Mouse (Mus musculus) adrenal gland, adult (tissue): ENCODE data around the gene Pdgfc.
"Not testable (repeated sequence)": the region's sequence is repeated elsewhere in the genome, so short reads cannot be mapped to it uniquely, and the experiment has no call there.

Source experiments
- DNase-seq, 2 experiments: peaks; one replicate each; pipeline ENCODE4 v3.0.0; 2022 to 2023; ENCODE audit warnings: low spot score in 1 of 2; ENCODE audit not compliant: inconsistent age in 2 of 2

The Pdgfc gene

DNA sequence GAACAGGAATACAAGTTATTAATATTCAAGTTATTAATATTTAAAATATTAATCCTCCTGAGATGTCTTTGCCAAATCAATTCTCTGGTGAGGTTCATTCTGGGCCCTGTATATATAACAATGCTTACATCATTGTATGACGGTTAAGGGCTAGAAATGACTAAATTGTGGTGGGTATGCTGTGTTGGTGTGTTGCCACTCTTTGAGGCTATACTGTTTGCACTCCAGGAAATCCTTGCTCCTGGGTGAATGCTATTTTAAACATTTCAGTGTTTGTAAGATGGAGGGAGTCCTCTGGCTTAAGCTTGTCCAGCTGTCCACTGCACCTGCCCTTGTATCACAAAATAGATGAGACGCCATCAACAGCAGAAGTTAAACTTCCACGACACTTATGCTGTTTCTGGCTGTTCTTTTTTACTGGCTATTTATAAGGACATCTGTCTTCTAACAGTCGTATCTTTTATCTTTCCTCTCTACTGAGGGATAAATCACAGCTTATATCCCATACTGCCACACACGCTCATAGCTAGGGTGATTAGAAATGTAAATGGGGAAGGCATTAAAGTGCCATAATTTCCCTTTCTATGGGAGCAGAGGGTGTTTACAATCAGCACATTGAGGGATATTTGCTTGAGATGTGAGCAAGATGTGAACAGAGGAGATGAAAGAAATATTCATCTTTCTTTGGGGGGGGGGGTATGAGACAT, 9.3 kb downstream of the Pdgfc start:
- no peak for DNase-seq

DNA sequence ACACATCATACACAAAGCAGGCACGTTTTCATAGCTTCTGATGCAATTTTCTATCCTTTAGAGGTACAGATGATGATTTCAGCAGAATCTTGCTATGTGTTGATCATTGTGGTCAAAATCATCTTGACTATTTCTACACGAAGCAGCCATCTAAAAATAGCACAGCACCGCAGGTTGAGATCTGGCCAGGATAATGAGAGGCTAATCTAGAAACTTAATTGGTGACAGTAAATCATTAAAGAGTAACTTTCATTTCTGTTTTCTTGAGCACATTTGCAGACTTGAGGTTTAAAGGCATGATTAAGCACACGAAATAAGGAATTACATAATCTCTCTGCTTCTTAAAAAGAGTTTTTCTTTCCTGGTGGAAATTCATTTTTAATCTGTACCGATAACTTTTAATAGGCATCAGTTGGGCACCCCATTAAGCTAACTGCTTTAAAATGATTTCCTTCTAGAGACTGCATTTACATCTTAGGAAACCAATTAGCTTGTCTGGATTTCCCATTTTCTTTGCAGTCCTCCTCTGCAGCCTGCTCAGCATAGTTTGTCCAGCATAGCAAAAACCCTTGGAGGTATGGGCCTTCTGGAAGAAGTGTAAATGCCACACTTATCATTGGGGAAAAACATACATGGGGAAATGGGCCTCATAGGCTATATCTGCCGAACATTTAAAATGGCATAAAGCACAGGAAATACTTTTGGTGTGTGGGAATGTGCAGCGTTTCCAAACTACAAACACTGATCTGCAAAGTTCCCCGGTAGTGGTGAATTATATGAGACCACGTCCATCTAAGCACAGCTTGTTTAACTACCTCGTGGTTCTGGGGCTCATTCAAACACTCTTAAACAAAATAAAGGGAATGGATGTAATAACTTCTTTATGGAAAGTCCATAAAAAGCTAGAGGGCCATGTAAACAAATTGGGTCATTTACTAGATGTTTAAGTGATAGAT, 10.7 kb downstream of the Pdgfc start:
- DNase-seq = no peak

DNA sequence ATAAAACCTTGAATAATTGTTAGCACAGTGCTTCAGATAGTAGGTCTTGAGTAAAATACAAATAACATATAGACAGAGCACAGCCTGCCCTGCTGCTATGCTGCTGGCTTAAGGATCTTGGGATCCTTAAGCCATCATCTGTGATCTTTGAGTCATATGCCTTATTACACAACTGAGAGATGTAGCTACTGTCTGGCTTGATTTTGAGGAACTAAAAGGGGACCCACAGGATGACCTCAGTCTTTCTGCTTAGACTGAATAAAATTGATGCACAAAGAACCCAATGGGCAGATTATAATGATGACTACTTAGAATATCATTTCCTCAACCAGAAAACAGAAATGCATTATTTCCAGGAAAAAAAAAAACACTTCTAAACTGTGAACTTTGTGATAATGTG, 15.3 kb downstream of the Pdgfc start:
- DNase-seq = no peak

GRCm38 (mm10) chr3:81052422-81052821, 16.2 kb downstream of the Pdgfc start:
- DNase-seq = no peak

GRCm38 (mm10) chr3:81054074-81054473, 17.9 kb downstream of the Pdgfc start:
- DNase-seq = no peak

- DNase-seq = no peak
Measured at GRCm38 (mm10) chr3:81057719-81058118, 21.5 kb downstream of the Pdgfc start.

DNA sequence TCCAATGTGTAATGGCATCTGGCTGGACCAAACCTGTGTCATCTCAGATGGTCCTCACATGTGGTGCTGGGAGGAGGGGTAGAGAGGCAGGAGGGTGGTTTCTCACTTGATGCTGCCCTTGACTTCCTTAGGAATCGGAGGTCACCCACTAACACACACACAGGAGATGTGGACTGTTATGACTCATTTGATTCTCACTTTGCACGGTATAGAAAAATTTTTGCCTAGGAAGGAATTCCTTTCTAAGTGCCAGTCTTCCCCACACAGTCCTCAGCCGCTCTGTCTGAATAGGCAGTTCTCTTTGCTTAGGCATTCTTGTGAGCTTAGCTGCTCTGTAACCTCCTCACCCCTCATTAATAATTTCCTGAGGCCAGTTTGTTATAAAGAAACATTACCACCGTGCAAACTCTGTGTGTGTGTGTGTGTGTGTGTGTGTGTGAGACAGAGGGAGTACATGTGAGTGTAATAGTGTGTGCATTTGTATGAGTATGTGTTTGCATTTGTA, 22.4 kb downstream of the Pdgfc start:
- no peak for DNase-seq

DNA sequence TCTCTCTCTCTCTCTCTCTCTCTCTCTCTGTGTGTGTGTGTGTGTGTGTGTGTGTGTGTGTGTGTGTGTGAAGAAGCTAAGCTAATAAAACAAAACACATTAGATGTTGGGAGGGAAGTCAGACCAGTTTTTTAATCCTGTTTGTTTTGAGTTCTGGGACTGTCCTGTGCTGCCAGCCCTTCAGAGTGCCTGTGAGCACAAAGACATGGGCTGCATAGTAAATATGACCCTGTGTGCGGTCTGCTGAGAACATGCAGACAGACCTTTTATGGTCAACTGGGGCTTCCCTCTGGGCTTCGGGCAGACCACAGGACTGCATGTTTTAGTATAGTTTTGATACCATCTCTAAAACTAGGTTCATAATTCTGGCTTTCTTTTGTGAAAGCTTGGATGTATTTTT, 32.3 kb downstream of the Pdgfc start:
- no peak for DNase-seq

GRCm38 (mm10) chr3:81101136-81101535, 64.9 kb downstream of the Pdgfc start:
- peak in 1 of 2 experiments; percentile 31 for DNase-seq

GRCm38 (mm10) chr3:81102158-81102876, 66.1 kb downstream of the Pdgfc start:
- DNase-seq = no peak

- no peak for DNase-seq
Measured at GRCm38 (mm10) chr3:81102877-81103420, 66.7 kb downstream of the Pdgfc start.

- no peak for DNase-seq
Measured at GRCm38 (mm10) chr3:81107515-81107914, 71.3 kb downstream of the Pdgfc start.

- DNase-seq = no peak
Measured at GRCm38 (mm10) chr3:81110968-81111367, 74.8 kb downstream of the Pdgfc start.

DNA sequence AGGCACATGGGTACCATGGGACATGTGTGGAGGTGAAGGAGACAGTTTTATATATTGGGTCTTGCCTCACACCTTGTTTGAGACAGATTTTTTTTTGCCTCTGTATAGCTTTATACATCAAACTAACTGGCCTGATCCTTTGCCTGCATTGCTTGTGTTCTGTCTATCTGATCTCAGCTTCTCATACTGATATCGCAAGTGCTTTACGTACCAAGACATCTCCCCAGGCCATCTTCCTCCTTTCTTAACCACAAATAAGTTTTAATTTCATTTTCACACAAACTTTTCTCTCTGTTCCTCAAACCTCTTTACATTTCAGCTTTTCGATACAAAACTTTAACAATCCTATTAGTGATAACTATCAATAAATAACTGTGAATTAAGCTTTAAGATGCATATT, 76.7 kb downstream of the Pdgfc start:
- no peak for DNase-seq

DNA sequence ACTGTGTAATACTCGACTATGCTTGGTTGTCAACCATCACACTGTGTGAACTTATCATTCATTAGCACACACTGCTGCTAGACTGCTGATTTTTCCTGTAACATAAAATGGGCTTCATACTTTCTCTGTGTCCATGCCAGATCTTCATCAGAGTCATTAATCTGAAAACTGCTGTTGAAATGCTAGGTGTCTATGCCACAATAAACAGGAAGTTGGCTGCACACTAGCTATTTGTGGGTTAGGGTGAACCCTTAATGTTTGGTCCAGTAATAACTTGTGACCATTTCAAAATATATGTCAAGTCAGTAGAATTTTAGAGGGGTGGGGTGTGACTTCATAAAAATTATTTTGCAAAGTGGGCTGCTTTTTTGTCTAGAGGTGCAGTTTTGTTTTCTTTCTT, 84.4 kb downstream of the Pdgfc start:
- no peak for DNase-seq

- no peak for DNase-seq
Measured at GRCm38 (mm10) chr3:81121731-81122130, 85.5 kb downstream of the Pdgfc start.

DNA sequence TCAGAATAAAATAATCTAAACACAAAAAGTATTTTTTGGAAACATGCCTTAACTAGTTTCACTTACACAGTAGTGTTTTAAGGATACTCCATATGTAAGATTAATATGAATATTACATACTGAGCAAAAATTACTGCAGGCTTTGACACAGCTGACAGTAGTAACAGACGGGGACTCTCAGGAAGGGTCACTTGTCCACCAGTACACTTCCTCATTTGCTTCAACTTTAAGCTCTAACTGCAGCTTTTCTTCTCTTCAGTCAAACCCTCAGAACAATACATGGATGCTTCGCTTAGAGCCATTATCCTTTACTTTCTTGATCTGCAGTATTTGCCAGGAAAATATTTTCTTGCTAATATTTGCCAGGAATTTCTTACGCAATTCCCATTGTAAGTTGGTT, 87.2 kb downstream of the Pdgfc start:
- DNase-seq = no peak

DNA sequence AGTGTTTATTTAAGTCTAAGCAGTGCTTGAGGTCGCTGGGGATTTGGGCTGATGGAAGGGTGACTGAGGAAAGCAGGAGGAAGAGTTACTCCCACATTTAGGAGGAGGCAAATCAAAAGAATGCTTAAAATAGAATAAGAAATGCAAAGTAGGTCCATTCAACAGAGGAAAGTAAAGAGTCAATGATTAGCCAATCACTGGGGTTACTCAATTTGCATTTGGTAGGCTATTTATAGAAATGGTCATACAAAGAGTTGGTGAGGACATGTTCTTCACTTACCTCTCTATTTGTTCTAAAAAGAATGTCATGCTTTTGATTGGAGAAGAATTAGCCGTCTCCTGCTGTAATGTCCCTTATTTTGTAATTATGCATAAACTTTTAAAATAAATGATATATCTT, 90.8 kb downstream of the Pdgfc start:
- DNase-seq = no peak

DNA sequence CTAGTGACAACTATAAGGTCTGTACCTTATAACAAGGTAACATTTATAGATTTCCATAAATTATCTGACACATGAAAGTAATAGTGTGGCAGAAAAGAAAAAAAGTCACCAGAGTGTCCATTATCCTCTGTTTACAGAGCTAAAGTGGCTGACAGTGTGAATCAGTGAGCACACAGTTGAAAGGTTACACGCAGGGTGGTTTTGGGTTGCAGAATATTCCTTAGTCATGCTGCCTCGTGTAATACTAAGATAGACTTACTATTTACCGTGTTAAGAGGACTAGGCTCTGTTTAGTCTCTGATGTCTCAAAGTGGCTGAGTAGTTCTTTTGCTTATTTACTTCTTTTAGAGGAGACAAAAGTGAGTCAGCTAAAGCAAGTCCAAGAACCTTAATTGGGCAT, 100.8 kb downstream of the Pdgfc start:
- no peak for DNase-seq

- not testable (repeated sequence) for DNase-seq
Measured at GRCm38 (mm10) chr3:81138030-81138429, 101.8 kb downstream of the Pdgfc start.

GRCm38 (mm10) chr3:81143730-81144129, 107.5 kb downstream of the Pdgfc start:
- DNase-seq = no peak
